Comparison of ENCODE assay signal across 21 mouse cellular contexts in genomic region chr19:43775433-43775832, GRCm38 (mm10). TPM values are rescaled to one million over a fixed set of nuclear protein-coding genes. Genes with fewer than 3 reads are reported as not detected.
A peak's percentile ranks its signal among the peaks of the same experiment; 100 is the strongest.
DNase-seq lines count a peak whose midpoint lies in the region; ATAC-seq and TF ChIP-seq lines count a peak whose summit lies in the region.
"Had no signal": no experiment of that assay in that cellular context is flagged by ENCODE, and none has a peak within 500 bp of the region (broad histone marks: within the 10 kb centered on the region; RNA-seq: fewer than 3 reads in every experiment).

No protein-coding gene starts in this region.

- H3K36me3 ChIP-seq in kidney, adult 2 months (ENCODE audit: control insufficient read depth, insufficient read depth, low read length) = no peaks in the 10 kb centered on the region
- H3K36me3 ChIP-seq in kidney, embryonic 14.5 days (ENCODE audit: control insufficient read depth, insufficient read depth, low read length) = no peaks in the 10 kb centered on the region
- H3K36me3 ChIP-seq in CH12.LX (replicated peaks in 1 of 2; ENCODE audit: control insufficient read depth in 1 of 2, insufficient read depth in 1 of 2, low read length in 1 of 2) = no peaks in the 10 kb centered on the region
- no peaks in the 10 kb centered on the region for H3K36me3 ChIP-seq in intestine, embryonic 16.5 days (ENCODE audit: control insufficient read depth, insufficient read depth, low read length)
- H3K36me3 ChIP-seq in forebrain, embryonic 15.5 days = no peaks in the 10 kb centered on the region
- H3K36me3 ChIP-seq: embryonic facial prominence, embryonic 13.5 days; forebrain, embryonic 12.5 days; heart, embryonic 12.5 days; hindbrain, embryonic 10.5 days; hindbrain, embryonic 15.5 days had no signal

- H3K4me2 ChIP-seq in kidney, embryonic 14.5 days (replicated peaks; ENCODE audit: low read depth, low read length) = no peak overlapping the region
- no peak overlapping the region for H3K4me2 ChIP-seq in CH12.LX (ENCODE audit: insufficient read depth, low read depth, poor library complexity, severe bottlenecking)
- no peak overlapping the region for H3K4me2 ChIP-seq in intestine, embryonic 16.5 days (ENCODE audit: low read depth, low read length)
- H3K4me2 ChIP-seq in forebrain, embryonic 15.5 days (replicated peaks) = no peak overlapping the region
- H3K4me2 ChIP-seq: embryonic facial prominence, embryonic 13.5 days; forebrain, embryonic 12.5 days; heart, embryonic 12.5 days; hindbrain, embryonic 15.5 days had no signal

- 58% methylated on average over 10 of the region's 10 CpGs for WGBS in kidney, adult 2 months
- WGBS in kidney, embryonic 14.5 days = 75% methylated on average over 10 of the region's 10 CpGs
- WGBS in intestine, embryonic 16.5 days = 42% methylated on average over 10 of the region's 10 CpGs
- 89% methylated on average over 10 of the region's 10 CpGs for WGBS in forebrain, embryonic 15.5 days

- no peak overlapping the region for H3K9ac ChIP-seq in kidney, embryonic 14.5 days (ENCODE audit: low read depth, low read length)
- H3K9ac ChIP-seq in CH12.LX (ENCODE audit: insufficient read depth, low read depth) = no peak overlapping the region
- 0 out of 2 replicates have a peak overlapping the region, but pooled peaks have one; percentile 29 for H3K9ac ChIP-seq in intestine, embryonic 16.5 days (ENCODE audit: low read depth, low read length)
- H3K9ac ChIP-seq in forebrain, embryonic 15.5 days (replicated peaks) = no peak overlapping the region
- H3K9ac ChIP-seq: embryonic facial prominence, embryonic 13.5 days; forebrain, embryonic 12.5 days; forebrain, postnatal 0 days; heart, embryonic 12.5 days; hindbrain, embryonic 15.5 days had no signal

- no peak for ATAC-seq in kidney, embryonic 14.5 days (ENCODE audit: low FRiP score, low TSS enrichment)
- ATAC-seq in intestine, embryonic 16.5 days = peak; percentile 68
- ATAC-seq in forebrain, embryonic 15.5 days (replicated peaks) = no peak
- ATAC-seq: forebrain, postnatal 0 days had no signal

- no peak for TF ChIP-seq POLR2A in kidney, adult 2 months (IDR thresholded peaks at IDR 0.05; ENCODE audit: low read depth, low read length)
- TF ChIP-seq POLR2A in CH12.LX (IDR thresholded peaks at IDR 0.05; ENCODE audit: low read depth, low read length) = no peak

- H3K9me3 ChIP-seq in kidney, embryonic 14.5 days (ENCODE audit: control insufficient read depth, low read length) = no peaks in the 10 kb centered on the region
- no peaks in the 10 kb centered on the region for H3K9me3 ChIP-seq in CH12.LX (replicated peaks; ENCODE audit: low read length)
- H3K9me3 ChIP-seq in intestine, embryonic 16.5 days (ENCODE audit: control insufficient read depth, low read length) = no peaks in the 10 kb centered on the region
- H3K9me3 ChIP-seq in forebrain, embryonic 15.5 days = no peaks in the 10 kb centered on the region
- H3K9me3 ChIP-seq: embryonic facial prominence, embryonic 13.5 days; forebrain, embryonic 12.5 days; heart, embryonic 12.5 days; hindbrain, embryonic 10.5 days; hindbrain, embryonic 15.5 days had no signal

- no peak for TF ChIP-seq RAD21 in CH12.LX (IDR thresholded peaks at IDR 0.05; ENCODE audit: low read depth, low read length)

- dilution Hi-C loops in CH12.LX (cut with MboI; ENCODE audit: extremely low pct_ligation_motif_present, extremely low pct_unique_long_range_greater_than_20kb, low sequenced_read_pairs) = no loop called here

- H3K79me2 ChIP-seq in CH12.LX (replicated peaks; ENCODE audit: control insufficient read depth, extremely low read depth, insufficient read depth, poor library complexity, severe bottlenecking) = no peaks in the 10 kb centered on the region

- no peaks in the 10 kb centered on the region for H3K27me3 ChIP-seq in kidney, adult 2 months (replicated peaks; ENCODE audit: control insufficient read depth, insufficient read depth, low read length)
- H3K27me3 ChIP-seq in kidney, embryonic 14.5 days (ENCODE audit: control insufficient read depth, insufficient read depth, low read length) = no peaks in the 10 kb centered on the region
- no peaks in the 10 kb centered on the region for H3K27me3 ChIP-seq in CH12.LX (replicated peaks)
- no peaks in the 10 kb centered on the region for H3K27me3 ChIP-seq in intestine, embryonic 16.5 days (replicated peaks; ENCODE audit: control insufficient read depth, insufficient read depth, low read length)
- no peaks in the 10 kb centered on the region for H3K27me3 ChIP-seq in forebrain, embryonic 15.5 days
- H3K27me3 ChIP-seq: embryonic facial prominence, embryonic 13.5 days; forebrain, embryonic 12.5 days; heart, embryonic 12.5 days; hindbrain, embryonic 15.5 days had no signal

- H3K4me3 ChIP-seq in kidney, adult 2 months (ENCODE audit: insufficient read depth, low read depth, low read length) = no peak overlapping the region
- H3K4me3 ChIP-seq in kidney, embryonic 14.5 days (ENCODE audit: low read length) = no peak overlapping the region
- H3K4me3 ChIP-seq in CH12.LX (replicated peaks in 1 of 3; ENCODE audit: low read depth in 2 of 3, low read length in 2 of 3, poor library complexity in 1 of 3) = no peak overlapping the region
- H3K4me3 ChIP-seq in intestine, embryonic 16.5 days (ENCODE audit: low read length) = no peak overlapping the region
- no peak overlapping the region for H3K4me3 ChIP-seq in forebrain, embryonic 15.5 days
- H3K4me3 ChIP-seq: embryonic facial prominence, embryonic 13.5 days; forebrain, embryonic 12.5 days; heart, embryonic 12.5 days; hindbrain, embryonic 10.5 days; hindbrain, embryonic 15.5 days had no signal

- in situ Hi-C loops in CH12.LX (cut with MboI; ENCODE audit: low pct_ligation_motif_present, low pct_unique_long_range_greater_than_20kb, low sequenced_read_pairs) = no loop called here

- TF ChIP-seq CTCF in kidney, adult 2 months (conservative IDR thresholded peaks at IDR 0.05; ENCODE audit: insufficient read depth, insufficient read length, low read depth, low read length) = no peak
- TF ChIP-seq CTCF in CH12.LX (conservative IDR thresholded peaks at IDR 0.05 in 1 of 2, IDR thresholded peaks at IDR 0.05 in 1 of 2; ENCODE audit: low read depth in 2 of 2, low read length in 2 of 2) = no peak

- peak; percentile 72 for DNase-seq in kidney, adult 2 months
- DNase-seq in CH12.LX (ENCODE audit: extremely low read depth) = no peak
- peak; percentile 84 for DNase-seq in yolk sac, embryonic 10.5 days (ENCODE audit: low spot score)
- no peak for DNase-seq in retina, embryonic 14.5 days (ENCODE audit: low spot score)
- DNase-seq: adrenal gland, adult 2 months; adrenal gland, postnatal 25 days; cerebellum, adult 18-20 months; cerebellum, adult 9-11 months; cerebellum, postnatal 36 days; forebrain, postnatal 0 days; heart, adult 18-20 months had no signal

- peaks cover 10% of the 10 kb centered on the region; the same call in 1 of the 2 replicates for H3K4me1 ChIP-seq in kidney, adult 2 months (ENCODE audit: control insufficient read depth, insufficient read depth, low read length)
- no peaks in the 10 kb centered on the region for H3K4me1 ChIP-seq in kidney, embryonic 14.5 days (ENCODE audit: control insufficient read depth, insufficient read depth, low read length)
- peaks cover 0 to 17% of the 10 kb centered on the region in 2 experiments; a peak in 2 of 4 replicates for H3K4me1 ChIP-seq in CH12.LX (ENCODE audit: control insufficient read depth in 1 of 2, insufficient read depth in 2 of 2)
- H3K4me1 ChIP-seq in intestine, embryonic 16.5 days (ENCODE audit: control insufficient read depth, insufficient read depth, low read length) = peaks cover 2% of the 10 kb centered on the region; the same call in 1 of the 2 replicates
- H3K4me1 ChIP-seq in forebrain, embryonic 15.5 days = no peaks in the 10 kb centered on the region
- H3K4me1 ChIP-seq: embryonic facial prominence, embryonic 13.5 days; forebrain, embryonic 12.5 days; heart, embryonic 12.5 days; hindbrain, embryonic 15.5 days had no signal

- TF ChIP-seq EP300 in CH12.LX (IDR thresholded peaks at IDR 0.05; ENCODE audit: low read length) = no peak

- peak overlapping the region; percentile 79 for H3K27ac ChIP-seq in kidney, adult 2 months (ENCODE audit: insufficient read depth, low read depth, low read length)
- no peak overlapping the region for H3K27ac ChIP-seq in kidney, embryonic 14.5 days (ENCODE audit: low read depth, low read length)
- H3K27ac ChIP-seq in CH12.LX (ENCODE audit: insufficient read depth, low read depth) = no peak overlapping the region
- peak overlapping the region; percentile 87 for H3K27ac ChIP-seq in intestine, embryonic 16.5 days (ENCODE audit: low read length)
- H3K27ac ChIP-seq in forebrain, embryonic 15.5 days (replicated peaks) = no peak overlapping the region
- H3K27ac ChIP-seq: embryonic facial prominence, embryonic 13.5 days; forebrain, embryonic 12.5 days; hindbrain, embryonic 10.5 days; hindbrain, embryonic 15.5 days had no signal

TF ChIP-seq in CH12.LX, 34 proteins besides CTCF, POLR2A, EP300 and RAD21 (continues in another document):
- TF ChIP-seq MAFK (IDR thresholded peaks at IDR 0.05; ENCODE audit: insufficient replicate concordance, low read length) = 0 out of 2 replicates have a peak, but pooled peaks have one; percentile 27

RNA-seq across cellular contexts. Expression of gene Abcc2, which starts 6.6 kb away (rescaled TPM):
- 158 and 166 TPM in 2 replicates for polyA plus RNA-seq in kidney, adult 2 months (2012; rRNA removed)
- polyA plus RNA-seq in kidney, embryonic 14.5 days (2014; fragmentation: Nextera tagmentation; extraction: Ambion mirVana) = 0.94 and 1.7 TPM in 2 replicates
- 0.08 TPM in 2 replicates for total RNA-seq in CH12.LX (2012; rRNA removed)
- 0.09 and 0.18 TPM in 2 replicates for total RNA-seq in CH12.LX (2014; rRNA removed)
- polyA plus RNA-seq in CH12.LX (2012; ENCODE audit: insufficient read length, low read depth) = 0.39 and 0.41 TPM in 2 replicates
- 24.1 and 31.4 TPM in 2 replicates for polyA plus RNA-seq in intestine, embryonic 16.5 days (2015; fragmentation: Nextera tagmentation; extraction: Ambion mirVana)
- 0.04 TPM in 1 of 2 replicates, not detected in the other for polyA plus RNA-seq in forebrain, embryonic 15.5 days (2015; fragmentation: Nextera tagmentation; extraction: Ambion mirVana)
- total RNA-seq: forebrain, postnatal 0 days; heart, adult 18-20 months; heart, postnatal 25 days had no signal
- polyA plus RNA-seq: C2C12; forebrain, embryonic 12.5 days; hindbrain, embryonic 10.5 days had no signal

RNA-seq across cellular contexts. Expression of gene Cox15, which starts 22.6 kb away (rescaled TPM):
- 25.5 and 28.4 TPM in 2 replicates for polyA plus RNA-seq in kidney, adult 2 months (2012; rRNA removed)
- polyA plus RNA-seq in kidney, embryonic 14.5 days (2014; fragmentation: Nextera tagmentation; extraction: Ambion mirVana) = 5.7 and 10.5 TPM in 2 replicates
- total RNA-seq in CH12.LX (2012; rRNA removed) (17.4 and 19.3 TPM in 2 replicates), CH12.LX (2014; rRNA removed) (18.1 and 20.2 TPM in 2 replicates)
- polyA plus RNA-seq in CH12.LX (2012; ENCODE audit: insufficient read length, low read depth) = 24.6 and 26.9 TPM in 2 replicates
- polyA plus RNA-seq in intestine, embryonic 16.5 days (2015; fragmentation: Nextera tagmentation; extraction: Ambion mirVana) = 18.6 and 21.7 TPM in 2 replicates
- polyA plus RNA-seq in forebrain, embryonic 15.5 days (2015; fragmentation: Nextera tagmentation; extraction: Ambion mirVana) = 9.7 and 13.0 TPM in 2 replicates

RNA-seq across cellular contexts. Expression of gene Cutc, which starts 22.6 kb away (rescaled TPM):
- 10.2 and 12.7 TPM in 2 replicates for polyA plus RNA-seq in kidney, adult 2 months (2012; rRNA removed)
- 15.3 and 18.0 TPM in 2 replicates for polyA plus RNA-seq in kidney, embryonic 14.5 days (2014; fragmentation: Nextera tagmentation; extraction: Ambion mirVana)
- total RNA-seq in CH12.LX (2012; rRNA removed) (10.0 and 10.1 TPM in 2 replicates), CH12.LX (2014; rRNA removed) (18.2 and 18.5 TPM in 2 replicates)
- polyA plus RNA-seq in CH12.LX (2012; ENCODE audit: insufficient read length, low read depth) = 22.7 and 29.4 TPM in 2 replicates
- 23.5 and 25.6 TPM in 2 replicates for polyA plus RNA-seq in intestine, embryonic 16.5 days (2015; fragmentation: Nextera tagmentation; extraction: Ambion mirVana)
- 7.5 and 7.8 TPM in 2 replicates for polyA plus RNA-seq in forebrain, embryonic 15.5 days (2015; fragmentation: Nextera tagmentation; extraction: Ambion mirVana)

Comparison
In these comparisons a context has a peak if more than half of its experiments do, and no peak if none do; other contexts are left out.
1. H3K27ac ChIP-seq: peak in kidney, adult 2 months (single experiment) and intestine, embryonic 16.5 days (single experiment); none in kidney, embryonic 14.5 days (single experiment), CH12.LX (single experiment) and forebrain, embryonic 15.5 days (single experiment).
2. DNase-seq: peak in kidney, adult 2 months (single experiment) and yolk sac, embryonic 10.5 days (single experiment); none in CH12.LX (single experiment) and retina, embryonic 14.5 days (single experiment).